Mouse (Mus musculus) G1E (cell line): ENCODE measurements around the gene Slc1a1.

Experiments
- CTCF ChIP-seq: IDR thresholded peaks from 2 replicates; pipeline ENCODE4 v1.5.1; 2012; ENCODE audit warnings: low read depth, low read length, inconsistent platforms, mixed read lengths
- GATA1 ChIP-seq: IDR thresholded peaks from 2 replicates; pipeline ENCODE4 v1.6.1; 2012; ENCODE audit warnings: borderline replicate concordance, low read length, inconsistent platforms, mixed read lengths
- GATA2 ChIP-seq: IDR thresholded peaks from 2 replicates; pipeline ENCODE4 v1.6.1; 2012; ENCODE audit warnings: low read depth, low read length, inconsistent platforms, borderline replicate concordance
- POLR2AphosphoS5 ChIP-seq: IDR thresholded peaks from 2 replicates; pipeline ENCODE4 v1.6.1; 2012; ENCODE audit warnings: low read depth, low read length, inconsistent platforms; ENCODE audit not compliant: insufficient replicate concordance
- TAL1 ChIP-seq: conservative IDR thresholded peaks from 2 replicates; pipeline ENCODE4 v1.6.1; 2012; ENCODE audit warnings: low read depth, low read length, inconsistent platforms, mixed read lengths

GRCm38 (mm10) chr19:28963513-28963841 is 128.6 kb downstream of the Slc1a1 start:
- TF ChIP-seq CTCF: no peak
- no peak for TF ChIP-seq TAL1
- no peak for TF ChIP-seq GATA1
- TF ChIP-seq POLR2AphosphoS5: no peak
- no peak for TF ChIP-seq GATA2
